Mouse (Mus musculus): ENCODE measurements around the gene Kcnk3.

Kcnk3 gene

DNA sequence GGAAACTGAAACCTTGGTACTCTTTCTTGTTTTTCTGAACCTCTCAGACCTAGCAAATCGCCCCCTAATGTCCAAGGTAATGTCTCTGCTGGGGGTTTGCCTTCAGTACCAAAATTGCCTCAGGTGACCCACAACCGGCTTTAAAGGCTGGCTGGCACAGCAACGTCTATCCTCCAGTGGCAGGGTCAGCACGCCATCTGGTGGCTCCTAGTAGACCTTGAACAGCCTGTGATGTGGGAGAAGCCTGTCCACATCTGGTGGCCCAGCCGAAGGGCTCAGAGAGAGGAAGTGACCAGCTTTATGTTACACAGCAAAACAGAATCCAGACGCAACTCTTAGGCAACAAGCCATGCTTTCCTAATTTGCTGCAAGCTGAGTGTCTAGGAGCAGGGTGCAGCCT is 50.1 kb downstream of the Kcnk3 start:
- DNase-seq (ENCODE audit: low spot score in 2 of 2): peak; percentile 69 to 73

GRCm38 (mm10) chr5:30643477-30644179 is 55.7 kb downstream of the Kcnk3 start:
- DNase-seq (ENCODE audit: low spot score in 2 of 2): no peak

DNA sequence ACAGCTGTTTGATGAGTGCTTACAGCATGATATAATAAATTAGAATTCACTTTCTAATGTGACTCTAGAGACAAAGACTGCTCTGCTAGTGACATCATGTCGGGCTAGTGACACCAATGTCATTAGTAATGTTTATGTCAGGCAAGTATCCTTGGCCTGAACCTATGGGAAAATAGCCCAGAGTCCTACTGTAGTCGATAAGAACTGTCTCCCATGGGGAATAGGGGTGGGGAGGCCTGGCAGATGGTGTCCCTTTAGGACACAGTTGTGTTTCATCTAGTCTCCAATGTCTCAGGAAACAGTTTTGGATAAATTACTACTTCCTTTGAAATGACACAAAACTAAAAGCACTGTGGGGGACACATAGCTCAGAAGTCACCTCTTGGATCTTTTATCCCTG is 58.1 kb downstream of the Kcnk3 start:
- no peak for DNase-seq (ENCODE audit: low spot score in 2 of 2)

DNA sequence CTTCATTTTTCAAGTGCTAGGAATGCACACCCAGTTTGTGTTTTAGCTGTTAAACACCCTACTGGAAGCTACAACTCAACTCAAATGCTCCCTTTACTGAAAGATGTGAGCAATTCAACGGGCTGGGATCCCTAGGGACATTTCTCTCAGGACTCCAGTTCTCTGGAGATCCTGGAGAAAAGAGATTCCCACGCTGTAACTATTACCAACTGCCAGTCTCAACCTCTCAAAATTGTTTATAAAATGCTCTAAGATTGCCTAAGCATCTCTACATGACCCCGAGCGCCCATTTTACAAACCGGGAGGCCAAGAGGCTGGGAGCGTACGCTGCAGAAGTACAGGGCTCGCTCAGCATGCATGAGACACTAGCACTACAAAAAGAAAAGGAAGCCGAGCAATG is 59.4 kb downstream of the Kcnk3 start:
- no peak for DNase-seq (ENCODE audit: low spot score in 2 of 2)

GRCm38 (mm10) chr5:30647815-30648560 is 60.0 kb downstream of the Kcnk3 start, which contains the start of gene Slc35f6:
Slc35f6 (plus strand) TSS chr5:30647933.
- DNase-seq (ENCODE audit: low spot score in 2 of 2): peak; percentile 90 to 91

GRCm38 (mm10) chr5:30649558-30649957 is 61.6 kb downstream of the Kcnk3 start:
- no peak for DNase-seq (ENCODE audit: low spot score in 2 of 2)

- DNase-seq (ENCODE audit: low spot score in 2 of 2): peak; percentile 28 to 32
Observed at GRCm38 (mm10) chr5:30650756-30651155, 62.8 kb downstream of the Kcnk3 start.

DNA sequence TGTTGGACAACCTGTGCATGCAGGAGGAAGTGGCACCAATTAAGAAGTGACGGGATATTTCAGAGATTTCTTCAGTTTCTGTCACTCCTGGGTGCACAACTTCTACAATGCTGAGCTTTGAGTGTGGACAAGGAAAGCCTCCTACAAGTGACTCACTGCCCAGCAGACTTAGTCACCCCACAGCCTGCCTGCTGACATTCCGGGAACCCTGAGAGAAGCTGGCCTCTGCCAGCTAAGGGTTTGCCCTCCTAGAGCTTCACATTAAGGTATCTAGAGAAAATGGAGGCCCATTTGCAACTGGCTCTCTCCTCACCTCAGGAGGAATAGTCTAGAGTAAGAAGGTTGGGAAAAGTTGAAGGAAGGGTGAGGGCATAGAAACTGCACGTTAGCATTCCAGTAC is 63.6 kb downstream of the Kcnk3 start:
- DNase-seq (ENCODE audit: low spot score in 2 of 2): no peak

- DNase-seq (ENCODE audit: low spot score in 2 of 2): no peak
Observed at GRCm38 (mm10) chr5:30653246-30653645, 65.3 kb downstream of the Kcnk3 start.

DNA sequence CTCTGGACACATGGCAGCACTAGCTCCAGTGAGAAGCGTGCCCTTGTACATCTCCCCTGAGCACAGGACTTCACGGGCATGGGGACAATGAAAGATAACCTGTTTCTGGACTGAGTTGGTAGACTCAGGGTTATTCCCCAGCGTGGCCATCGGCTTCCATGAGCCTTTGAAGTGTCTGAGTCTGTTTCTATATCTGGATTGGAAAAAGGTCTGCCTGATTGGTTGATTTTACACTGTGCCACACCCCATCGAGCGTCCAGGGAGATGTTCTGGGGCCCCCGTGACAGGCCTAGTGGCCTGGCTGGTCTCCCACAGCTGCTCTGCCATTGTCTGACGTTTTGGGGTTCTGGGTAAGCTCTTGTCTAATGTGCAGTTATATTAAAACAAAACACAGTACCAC is 67.1 kb downstream of the Kcnk3 start:
- DNase-seq (ENCODE audit: low spot score in 2 of 2): no peak

DNA sequence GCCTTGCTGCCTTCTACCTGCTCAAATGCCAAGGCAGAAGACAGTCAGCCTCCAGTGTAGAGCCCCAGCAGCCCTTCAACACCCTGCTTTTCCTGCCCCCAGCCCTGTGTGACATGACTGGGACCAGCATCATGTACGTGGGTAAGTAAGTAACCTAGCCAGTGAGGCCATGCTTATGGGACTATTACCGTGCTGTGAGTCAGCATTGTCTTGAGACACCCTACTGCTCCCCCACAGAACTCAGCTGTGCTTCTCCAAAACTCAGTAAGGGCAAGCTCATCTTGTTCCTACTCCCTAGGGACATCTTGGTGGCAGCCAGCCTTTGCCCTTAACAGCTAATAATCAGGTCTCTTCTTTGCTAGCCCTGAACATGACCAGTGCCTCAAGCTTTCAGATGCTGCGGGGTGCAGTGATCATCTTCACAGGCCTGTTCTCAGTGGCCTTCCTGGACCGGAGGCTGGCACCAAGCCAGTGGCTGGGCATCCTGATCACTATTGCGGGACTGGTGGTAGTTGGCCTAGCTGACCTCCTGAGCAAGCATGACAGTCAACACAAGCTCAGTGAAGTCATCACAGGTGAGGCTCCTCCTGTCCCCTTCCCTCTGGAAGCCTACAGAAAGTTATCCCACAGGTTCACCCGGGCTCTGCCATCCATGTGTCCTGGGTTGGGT is 67.7 kb downstream of the Kcnk3 start:
- no peak for DNase-seq (ENCODE audit: low spot score in 2 of 2)

DNA sequence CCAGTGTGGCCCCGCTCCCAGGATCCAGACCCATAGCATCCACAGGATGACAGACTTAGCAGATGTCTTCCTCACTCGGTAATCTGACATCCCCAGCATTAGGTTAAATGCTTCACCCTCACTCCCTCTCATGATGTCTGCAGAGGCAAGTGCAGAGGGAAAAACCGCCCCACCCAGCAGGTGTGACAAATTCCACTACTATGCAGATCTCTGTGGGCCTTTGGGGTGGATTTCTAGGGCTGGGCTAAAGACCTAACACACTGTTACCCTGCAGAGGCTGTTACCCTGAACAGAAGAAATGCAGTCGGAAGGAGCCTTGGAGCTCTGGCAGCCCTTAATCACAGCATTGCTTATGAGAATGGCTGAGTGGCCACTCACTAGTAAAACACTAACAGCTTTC is 71.1 kb downstream of the Kcnk3 start:
- no peak for DNase-seq (ENCODE audit: low spot score in 2 of 2)

DNA sequence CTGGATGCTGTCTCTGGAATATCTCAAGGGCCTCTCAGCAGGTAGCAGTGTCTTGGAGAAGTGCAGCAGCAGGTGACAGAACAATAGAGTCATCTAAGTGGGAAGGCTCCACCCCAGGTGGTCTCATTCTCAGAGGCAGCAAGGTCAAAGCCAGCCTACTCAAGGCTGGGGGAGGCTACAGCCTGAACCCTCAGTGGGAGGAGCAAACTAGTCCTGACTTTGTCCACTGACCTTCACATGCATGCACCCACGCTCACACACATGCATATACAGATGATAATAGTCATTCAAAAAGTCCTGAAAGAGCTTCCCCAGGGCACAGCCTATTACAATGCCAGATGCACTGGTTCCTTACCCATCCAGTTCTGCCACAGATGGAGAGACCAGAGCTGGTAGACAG is 72.3 kb downstream of the Kcnk3 start:
- DNase-seq (ENCODE audit: low spot score in 2 of 2): no peak

DNA sequence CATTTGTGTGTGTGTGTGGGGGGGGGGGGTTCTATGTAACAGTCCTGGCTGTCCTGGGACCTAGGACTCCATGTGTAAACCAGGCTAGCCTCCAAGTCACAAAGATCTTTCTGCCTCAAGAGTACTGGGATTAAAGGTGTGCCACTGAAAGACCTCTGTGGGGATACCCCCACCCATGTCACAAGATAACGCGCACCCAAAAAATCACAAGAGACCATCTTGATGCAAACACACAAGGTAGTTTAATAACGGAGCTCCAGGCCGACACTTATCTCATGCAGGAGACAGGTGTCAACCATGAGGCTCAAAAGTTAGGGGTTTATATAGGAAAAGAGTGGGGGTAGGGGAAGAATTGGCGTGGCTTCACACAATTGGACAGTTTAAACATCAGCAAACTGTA is 72.8 kb downstream of the Kcnk3 start:
- no peak for DNase-seq (ENCODE audit: low spot score in 2 of 2)

DNA sequence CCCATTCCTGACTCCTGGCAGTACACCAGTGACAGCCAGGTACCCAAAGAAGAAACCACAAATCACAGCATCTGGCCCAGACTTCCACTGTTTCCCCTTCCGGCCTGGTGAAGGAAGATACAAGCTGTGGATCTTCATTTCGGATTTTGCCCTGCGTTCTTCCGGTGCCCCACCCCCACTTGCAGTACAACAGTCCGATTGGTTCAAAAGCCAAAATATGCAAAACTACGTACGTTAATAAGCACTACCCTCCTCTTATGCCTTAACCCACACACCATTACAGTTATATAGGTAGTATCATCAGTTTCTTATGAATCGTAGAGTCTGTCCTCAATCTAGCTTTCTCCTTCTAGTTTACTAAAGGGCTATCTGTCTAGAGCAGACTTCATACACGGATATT is 77.4 kb downstream of the Kcnk3 start:
- no peak for DNase-seq (ENCODE audit: low spot score in 2 of 2)

DNA sequence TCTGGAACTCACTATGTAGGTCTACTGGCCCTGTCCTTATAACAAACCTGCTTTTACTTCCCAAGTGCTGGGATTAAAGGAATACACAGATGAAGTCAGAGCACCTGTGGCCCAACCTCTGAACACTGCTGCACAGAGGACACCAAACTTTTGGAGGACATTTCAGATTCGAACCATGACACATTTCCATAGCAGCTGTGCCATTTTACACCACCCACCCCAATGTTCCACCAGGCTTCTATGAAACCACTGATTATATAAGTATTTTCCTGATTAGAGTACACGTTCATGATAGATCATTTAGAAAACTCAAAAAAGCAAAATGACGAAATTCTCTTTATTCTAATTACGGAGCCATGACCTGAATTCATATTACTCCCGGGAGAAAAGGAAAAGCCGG is 78.0 kb downstream of the Kcnk3 start:
- DNase-seq (ENCODE audit: low spot score in 2 of 2): peak in 1 of 2 experiments; percentile 15

- peak; percentile 94 to 96 for DNase-seq (ENCODE audit: low spot score in 2 of 2)
Observed at GRCm38 (mm10) chr5:30666391-30667195, 78.6 kb downstream of the Kcnk3 start, which contains the start of gene Cenpa. Cenpa (plus strand) TSS chr5:30666777.

DNA sequence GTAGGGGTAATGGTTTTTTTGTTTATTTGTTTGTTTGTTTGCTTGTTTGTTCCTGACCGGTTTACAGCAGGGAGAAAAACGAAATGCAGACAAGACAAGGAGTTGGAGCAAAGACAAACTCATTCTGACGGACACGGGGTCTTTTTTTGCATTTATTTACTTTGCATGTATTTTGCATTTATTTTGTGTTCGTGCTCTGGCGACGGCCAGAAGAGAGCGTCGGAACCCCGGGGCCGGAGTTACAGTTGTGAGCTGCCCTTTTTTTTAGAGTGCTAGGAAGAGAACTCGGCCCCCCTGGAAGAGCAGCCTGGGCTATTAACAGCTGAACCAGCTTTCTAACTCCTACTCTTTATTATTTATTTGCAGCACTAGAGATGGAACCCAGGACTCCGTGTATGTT is 79.2 kb downstream of the Kcnk3 start:
- DNase-seq (ENCODE audit: low spot score in 2 of 2): peak in 1 of 2 experiments; percentile 17

DNA sequence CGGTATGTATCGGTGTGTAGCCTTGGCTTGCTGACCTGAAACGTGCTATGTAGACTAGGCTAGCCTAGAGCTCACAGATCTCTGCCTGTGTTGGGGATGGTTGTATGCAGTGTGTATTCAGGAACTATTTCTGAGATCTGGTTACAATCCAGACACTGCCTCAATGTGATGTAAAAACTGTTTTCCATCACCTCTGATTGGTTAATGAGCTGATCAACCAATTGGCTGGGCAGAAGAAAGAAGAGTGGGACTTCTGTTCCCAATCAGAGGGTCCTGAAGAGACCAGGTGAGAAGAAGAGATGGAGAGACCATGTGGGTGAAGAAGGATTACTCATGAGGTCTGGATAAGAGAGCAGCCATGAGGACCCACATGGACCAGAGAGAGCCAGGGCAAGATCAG is 79.7 kb downstream of the Kcnk3 start:
- DNase-seq (ENCODE audit: low spot score in 2 of 2): no peak

GRCm38 (mm10) chr5:30668637-30669495 is 80.9 kb downstream of the Kcnk3 start:
- no peak for DNase-seq (ENCODE audit: low spot score in 2 of 2)

DNA sequence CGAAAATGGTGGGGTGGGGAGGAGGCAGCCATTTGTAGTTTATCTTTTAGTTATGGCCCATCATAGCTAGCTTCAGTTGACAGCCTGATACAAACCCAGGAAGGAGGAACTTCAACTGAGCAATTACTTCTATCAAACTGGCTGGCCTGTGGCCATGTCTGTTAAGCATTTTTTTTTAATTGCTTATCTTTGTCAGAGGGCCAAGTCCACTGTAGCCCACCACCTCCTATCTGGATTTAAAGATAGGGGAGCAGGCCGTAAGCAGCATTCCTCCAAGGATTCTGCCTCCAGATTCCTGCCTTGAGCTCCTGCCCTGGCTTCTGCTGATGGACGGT is 81.5 kb downstream of the Kcnk3 start:
- no peak for DNase-seq (ENCODE audit: low spot score in 2 of 2)

Data from spleen, postnatal 36 days (tissue).